Mouse (Mus musculus) limb, embryonic 12.5 days (tissue): ENCODE results near the gene Prdm2. TPM values are rescaled to one million over a fixed set of nuclear protein-coding genes. Genes with fewer than 3 reads are reported as not detected.
A peak's percentile ranks its signal among the peaks of the same experiment; 100 is the strongest.

Experiments used
- ATAC-seq: fragments of 200-750 bp; cut with Nextera tagmentation; 2 replicates; pipeline ENCODE4 v1.8.0; 2017; ENCODE audit warnings: low read depth, moderate TSS enrichment; ENCODE audit not compliant: insufficient number of reproducible peaks, insufficient read depth, low FRiP score, low TSS enrichment
- H3K27ac ChIP-seq: fragments of 300-500 bp; sonication (generic); 2 replicates; pipeline ENCODE4 v1.5.1; 2016; ENCODE audit warnings: mild to moderate bottlenecking, moderate library complexity
- H3K27me3 ChIP-seq: fragments of 300-500 bp; sonication (generic); 2 replicates; pipeline ENCODE4 v1.6.1; 2016; ENCODE audit warnings: mild to moderate bottlenecking, moderate library complexity
- H3K36me3 ChIP-seq: fragments of 300-500 bp; sonication (generic); 2 replicates; pipeline ENCODE4 v1.6.1; 2016; ENCODE audit warnings: mild to moderate bottlenecking, moderate library complexity
- H3K4me1 ChIP-seq: fragments of 300-500 bp; sonication (generic); replicated peaks from 2 replicates; pipeline ENCODE4 v1.6.1; 2016
- H3K4me2 ChIP-seq: fragments of 300-500 bp; sonication (generic); 2 replicates; pipeline ENCODE4 v1.6.1; 2016; ENCODE audit warnings: mild to moderate bottlenecking, moderate library complexity
- H3K4me3 ChIP-seq: fragments of 300-500 bp; sonication (generic); replicated peaks from 2 replicates; pipeline ENCODE4 v1.5.1; 2016; ENCODE audit warnings: mild to moderate bottlenecking
- H3K9ac ChIP-seq: fragments of 300-500 bp; sonication (generic); replicated peaks from 2 replicates; pipeline ENCODE4 v1.6.1; 2016; ENCODE audit warnings: mild to moderate bottlenecking, moderate library complexity
- H3K9me3 ChIP-seq: fragments of 300-500 bp; sonication (generic); 2 replicates; pipeline ENCODE4 v1.6.1; 2016; ENCODE audit warnings: mild to moderate bottlenecking, moderate library complexity
- WGBS: fragments of 180-500 bp; shearing (Covaris S2); methylation state at CpG from one replicate; pipeline ENCODE4 v1.1.7; 2016; 5-methylcytosine and 5-hydroxymethylcytosine counted together
- polyA plus RNA-seq: library from polyadenylated mRNA; unstranded; fragments of >200 nt; fragmentation: Nextera tagmentation; extraction: Ambion mirVana; gene quantifications from 2 replicates; pipeline ENCODE4 v1.2.1, GENCODE M21; 2016

Prdm2 gene
- polyA plus RNA-seq: 16.2 and 19.0 TPM in 2 replicates

GRCm38 (mm10) chr4:143212341-143213174 lies at the start of gene Prdm2:
Gene Prdm2, minus strand, starts transcription at chr4:143212995.
- Histone ChIP-seq H3K36me3 (no peaks in the 10 kb centered on the region), H3K27me3 (no peaks in the 10 kb centered on the region), H3K4me1 (peaks cover 19% of the 10 kb centered on the region), H3K9me3 (no peaks in the 10 kb centered on the region), H3K9ac (peak within 1 kb of the TSS; percentile 96), H3K4me2 (peak within 1 kb of the TSS; percentile 76), H3K4me3 (peak within 1 kb of the TSS; percentile 84), H3K27ac (peak within 1 kb of the TSS; percentile 92)
- WGBS: 3% methylated on average over 87 of the region's 96 CpGs
- peak; percentile 63 for ATAC-seq

GRCm38 (mm10) chr4:143259718-143260349 lies 47.0 kb upstream of the Prdm2 start:
- no peak for ATAC-seq
- Histone ChIP-seq H3K4me2 (no peak overlapping the region), H3K4me3 (no peak overlapping the region), H3K4me1 (peaks cover 13% of the 10 kb centered on the region), H3K27ac (no peak overlapping the region), H3K9ac (no peak overlapping the region), H3K36me3 (no peaks in the 10 kb centered on the region), H3K27me3 (0 out of 2 replicates have a peak, but pooled peaks cover 5% of the 10 kb centered on the region), H3K9me3 (no peaks in the 10 kb centered on the region)
- WGBS: 58% methylated on average over 7 of the region's 8 CpGs

GRCm38 (mm10) chr4:143258517-143258916 lies 45.7 kb upstream of the Prdm2 start:
- Histone ChIP-seq H3K9me3 (no peaks in the 10 kb centered on the region), H3K27ac (no peak overlapping the region), H3K4me2 (peak overlapping the region; percentile 47), H3K36me3 (no peaks in the 10 kb centered on the region), H3K9ac (no peak overlapping the region), H3K27me3 (0 out of 2 replicates have a peak, but pooled peaks cover 5% of the 10 kb centered on the region), H3K4me3 (peak overlapping the region; percentile 19; the same call in 1 of the 2 replicates), H3K4me1 (peaks cover 13% of the 10 kb centered on the region)
- WGBS: 30% methylated on average over 19 of the region's 19 CpGs
- peak; percentile 55; the same call in 1 of the 2 replicates for ATAC-seq

GRCm38 (mm10) chr4:143257971-143258370 lies 45.2 kb upstream of the Prdm2 start:
- no peak overlapping the region for H3K27ac ChIP-seq
- H3K4me1 ChIP-seq: peaks cover 13% of the 10 kb centered on the region
- 0 out of 2 replicates have a peak, but pooled peaks cover 5% of the 10 kb centered on the region for H3K27me3 ChIP-seq
- H3K4me2 ChIP-seq: no peak overlapping the region
- H3K36me3 ChIP-seq: no peaks in the 10 kb centered on the region
- H3K9me3 ChIP-seq: no peaks in the 10 kb centered on the region
- ATAC-seq: no peak
- WGBS: 46% methylated on average over 6 of the region's 6 CpGs
- no peak overlapping the region for H3K4me3 ChIP-seq
- H3K9ac ChIP-seq: no peak overlapping the region

GRCm38 (mm10) chr4:143255541-143255940 lies 42.7 kb upstream of the Prdm2 start:
- H3K27me3 ChIP-seq: 0 out of 2 replicates have a peak, but pooled peaks cover 5% of the 10 kb centered on the region
- H3K9ac ChIP-seq: no peak overlapping the region
- peaks cover 13% of the 10 kb centered on the region for H3K4me1 ChIP-seq
- H3K27ac ChIP-seq: no peak overlapping the region
- H3K9me3 ChIP-seq: 0 out of 2 replicates have a peak, but pooled peaks cover 4% of the 10 kb centered on the region
- H3K36me3 ChIP-seq: no peaks in the 10 kb centered on the region
- H3K4me3 ChIP-seq: no peak overlapping the region
- no peak overlapping the region for H3K4me2 ChIP-seq
- ATAC-seq: no peak
- 51% methylated on average over 8 of the region's 8 CpGs for WGBS

GRCm38 (mm10) chr4:143253356-143253755 lies 40.6 kb upstream of the Prdm2 start:
- Histone ChIP-seq H3K27me3 (0 out of 2 replicates have a peak, but pooled peaks cover 5% of the 10 kb centered on the region), H3K4me1 (0 out of 2 replicates have a peak, but pooled peaks cover 8% of the 10 kb centered on the region), H3K9ac (no peak overlapping the region), H3K9me3 (0 out of 2 replicates have a peak, but pooled peaks cover 4% of the 10 kb centered on the region), H3K27ac (no peak overlapping the region), H3K4me3 (no peak overlapping the region), H3K4me2 (no peak overlapping the region), H3K36me3 (no peaks in the 10 kb centered on the region)
- ATAC-seq: no peak
- 82% methylated on average over 1 of the region's 1 CpGs for WGBS

- no peak overlapping the region for H3K9ac ChIP-seq
- no peaks in the 10 kb centered on the region for H3K27me3 ChIP-seq
- H3K4me3 ChIP-seq: no peak overlapping the region
- H3K27ac ChIP-seq: no peak overlapping the region
- no peak overlapping the region for H3K4me2 ChIP-seq
- no peak for ATAC-seq
- H3K9me3 ChIP-seq: 0 out of 2 replicates have a peak, but pooled peaks cover 4% of the 10 kb centered on the region
- H3K36me3 ChIP-seq: no peaks in the 10 kb centered on the region
- 80% methylated on average over 5 of the region's 5 CpGs for WGBS
- H3K4me1 ChIP-seq: no peaks in the 10 kb centered on the region
Observed at GRCm38 (mm10) chr4:143248050-143248449, 35.3 kb upstream of the Prdm2 start.

GRCm38 (mm10) chr4:143241294-143241693 lies 28.5 kb upstream of the Prdm2 start:
- Histone ChIP-seq H3K27me3 (no peaks in the 10 kb centered on the region), H3K4me2 (no peak overlapping the region), H3K9ac (no peak overlapping the region), H3K27ac (no peak overlapping the region), H3K9me3 (no peaks in the 10 kb centered on the region), H3K4me3 (no peak overlapping the region), H3K36me3 (no peaks in the 10 kb centered on the region), H3K4me1 (peaks cover 4% of the 10 kb centered on the region; the same call in 1 of the 2 replicates)
- 79% methylated on average over 9 of the region's 9 CpGs for WGBS
- ATAC-seq: no peak

GRCm38 (mm10) chr4:143239615-143240201 lies 26.9 kb upstream of the Prdm2 start:
- Histone ChIP-seq H3K9ac (no peak overlapping the region), H3K4me3 (no peak overlapping the region), H3K4me1 (peaks cover 4% of the 10 kb centered on the region; the same call in 1 of the 2 replicates), H3K4me2 (no peak overlapping the region), H3K36me3 (no peaks in the 10 kb centered on the region), H3K9me3 (no peaks in the 10 kb centered on the region), H3K27ac (no peak overlapping the region), H3K27me3 (no peaks in the 10 kb centered on the region)
- no peak for ATAC-seq
- 81% methylated on average over 9 of the region's 9 CpGs for WGBS

- H3K36me3 ChIP-seq: no peaks in the 10 kb centered on the region
- peaks cover 4% of the 10 kb centered on the region; the same call in 1 of the 2 replicates for H3K4me1 ChIP-seq
- H3K4me2 ChIP-seq: no peak overlapping the region
- no peaks in the 10 kb centered on the region for H3K27me3 ChIP-seq
- peaks cover 6% of the 10 kb centered on the region for H3K9me3 ChIP-seq
- H3K4me3 ChIP-seq: no peak overlapping the region
- WGBS: 94% methylated on average over 5 of the region's 5 CpGs
- H3K9ac ChIP-seq: no peak overlapping the region
- no peak overlapping the region for H3K27ac ChIP-seq
- no peak for ATAC-seq
Observed at GRCm38 (mm10) chr4:143239117-143239516, 26.3 kb upstream of the Prdm2 start.
